Mouse (Mus musculus) thymus, adult 2 months (tissue): ENCODE data around the gene Cmah.

Source experiments
- CTCF ChIP-seq: fragments of 200-500 bp; IDR thresholded peaks from 2 replicates; pipeline ENCODE4 v1.5.1; 2012; ENCODE audit warnings: mild to moderate bottlenecking, control low read depth, low read length, moderate library complexity, borderline replicate concordance; ENCODE audit not compliant: control insufficient read depth, poor library complexity, insufficient read depth; ENCODE audit errors: extremely low read depth
- POLR2A ChIP-seq: fragments of 200-500 bp; IDR thresholded peaks from 2 replicates; pipeline ENCODE4 v1.6.1; 2012; ENCODE audit warnings: mild to moderate bottlenecking, low read length, control low read depth, moderate library complexity; ENCODE audit not compliant: control insufficient read depth, poor library complexity, insufficient read depth; ENCODE audit errors: extremely low read depth

GRCm38 (mm10) chr13:24338343-24338861, 11.2 kb downstream of the Cmah start:
- TF ChIP-seq CTCF (no peak), POLR2A (no peak)
